Mouse (Mus musculus) layer of hippocampus, postnatal 10 days (tissue): ENCODE results near the gene Blcap. TPM values are rescaled to one million over a fixed set of nuclear protein-coding genes. Genes with fewer than 3 reads are reported as not detected.

Experiments used
- DNase-seq, 2 experiments: peaks; one replicate each; pipeline ENCODE4 v3.0.0; 2021; ENCODE audit warnings: low spot score in 2 of 2
- microRNA-seq, 2 experiments: library from miRNA; unstranded; fragments of <30 nt; microRNA quantifications; one replicate each; pipeline ENCODE4 v1.2.0; 2021
- total RNA-seq, 2 experiments: library from RNA; stranded (reverse); gene quantifications; 2 replicates each; pipeline ENCODE4 v1.2.3; 2021

The Blcap gene
- total RNA-seq, 2 experiments from 2014 or later, result 140 to 151 TPM

GRCm38 (mm10) chr2:157522556-157522955 is 48.5 kb downstream of the Blcap start:
- DNase-seq, result no peak

GRCm38 (mm10) chr2:157520496-157520895 is 50.6 kb downstream of the Blcap start:
- no peak for DNase-seq

GRCm38 (mm10) chr2:157519452-157519851 is 51.6 kb downstream of the Blcap start:
- no peak for DNase-seq

DNA sequence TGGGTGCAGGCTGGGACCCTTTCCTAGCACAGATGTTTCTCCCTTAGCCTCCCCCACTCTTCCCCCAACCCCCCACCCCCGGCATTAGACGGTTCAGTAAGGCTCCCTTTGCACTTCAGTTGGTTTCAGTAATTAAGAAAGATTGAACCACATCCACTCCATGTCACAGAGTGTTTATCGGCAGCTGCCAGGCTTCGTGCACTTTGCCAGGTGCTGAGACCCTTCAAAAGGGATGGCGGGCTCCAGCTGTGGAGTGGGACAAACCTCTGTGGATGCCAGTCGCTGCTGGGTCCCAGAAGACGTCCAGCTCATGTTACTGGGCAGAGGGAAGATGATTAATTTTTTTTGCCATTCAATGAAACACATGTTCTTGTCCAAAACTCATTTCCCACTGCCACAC is 52.6 kb downstream of the Blcap start:
- no peak for DNase-seq

GRCm38 (mm10) chr2:157517526-157517925 is 53.5 kb downstream of the Blcap start:
- no peak for DNase-seq

DNA sequence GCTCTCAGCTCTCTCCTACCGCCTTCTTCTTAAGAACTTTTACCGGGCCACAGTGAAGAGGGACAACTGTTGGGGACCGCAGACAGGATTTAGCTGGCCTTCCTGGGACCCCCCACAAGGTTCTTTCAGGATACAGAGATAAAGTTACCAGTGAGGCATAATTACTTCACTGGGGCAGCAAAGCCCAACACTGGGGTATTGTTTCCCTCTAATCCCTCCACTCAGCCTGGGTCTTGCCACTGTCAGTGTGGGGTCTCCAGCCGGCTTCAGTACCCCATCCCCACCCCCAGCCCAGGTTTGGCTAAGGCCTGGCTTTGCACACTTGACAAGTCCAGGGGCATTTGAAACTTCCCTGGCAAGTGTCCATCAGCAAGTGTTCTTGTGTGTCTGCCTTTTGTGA is 56.7 kb downstream of the Blcap start:
- no peak for DNase-seq

DNA sequence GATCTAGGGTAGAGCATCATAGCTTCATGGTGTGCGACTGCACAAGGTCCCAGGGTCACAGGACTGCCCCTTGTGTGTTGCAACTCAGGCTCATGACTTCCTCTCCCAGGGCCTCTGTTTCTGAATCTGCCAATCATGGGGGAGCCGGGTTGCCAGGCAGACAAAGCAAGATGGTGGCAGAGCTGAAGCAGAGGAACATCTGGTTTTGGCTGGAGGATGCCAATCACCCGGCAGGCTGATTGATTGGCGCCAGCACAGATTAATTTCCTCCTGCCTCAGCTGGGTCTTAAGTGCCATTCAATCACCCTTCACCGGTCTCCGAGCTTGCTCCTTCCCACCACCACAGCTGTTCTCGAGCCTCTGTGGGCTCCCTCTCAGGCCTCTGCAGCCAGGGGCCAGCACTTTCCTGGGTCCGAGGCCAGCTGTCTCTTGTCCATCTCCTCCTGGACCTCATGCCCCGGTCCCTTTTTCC is 57.3 kb downstream of the Blcap start:
- DNase-seq, result no peak

DNA sequence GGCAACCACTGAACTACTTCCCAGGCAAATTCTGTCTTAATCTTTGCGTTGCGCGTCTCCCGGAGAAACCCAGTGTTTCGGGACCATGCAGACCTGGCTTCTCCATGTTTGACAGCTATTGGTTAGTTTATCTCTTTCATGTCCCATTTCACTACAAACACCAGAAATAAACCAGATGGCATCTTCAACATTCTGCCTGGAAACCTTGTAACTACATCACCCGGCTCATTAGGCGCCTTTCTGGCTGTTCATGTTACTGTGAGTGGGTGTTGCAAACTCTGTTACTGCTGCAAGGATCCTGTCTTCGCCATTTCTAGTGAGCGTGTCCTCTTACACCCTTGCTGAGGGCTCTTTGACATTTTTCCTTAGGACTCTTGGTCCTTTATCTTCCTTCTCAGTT is 58.2 kb downstream of the Blcap start:
- no peak for DNase-seq

- no peak for DNase-seq
These were observed 61.0 kb downstream of the Blcap start for GRCm38 (mm10) chr2:157510031-157510430.

- DNase-seq, result no peak
These were observed 61.9 kb downstream of the Blcap start for GRCm38 (mm10) chr2:157509182-157509581.

DNA sequence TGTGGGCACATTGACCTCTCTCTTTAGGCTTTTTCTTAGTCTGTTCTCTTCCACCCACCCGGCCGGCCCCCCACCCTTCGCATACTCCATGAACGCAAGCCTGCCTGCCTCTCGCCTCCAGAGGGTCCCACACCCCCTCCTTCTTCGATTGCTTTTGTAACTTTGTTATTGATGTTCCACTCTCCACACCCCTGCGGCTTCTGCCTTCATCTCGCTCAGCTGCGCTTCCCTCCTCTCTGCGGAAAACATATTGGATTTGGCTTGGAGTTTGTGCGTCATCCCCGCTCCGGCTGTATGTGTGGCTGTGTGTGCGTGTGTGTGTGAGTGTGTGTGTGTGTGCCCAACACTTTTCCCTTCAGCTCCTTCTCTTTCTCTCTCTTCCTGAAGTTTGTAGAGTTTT is 64.3 kb downstream of the Blcap start:
- peak; percentile 64 to 66 for DNase-seq

Small RNA genes within 50 kb of the gene (microRNA-seq; reads per million reads assigned to microRNA genes)
- 2.4 to 4.0 reads per million in 2 experiments for gene Gm23134

Other genes starting within 250 kb of the Blcap start
- gene Ghrh, start 223.8 kb downstream of the Blcap start, total RNA-seq, result not detected
- gene Manbal, start 203.7 kb downstream of the Blcap start, total RNA-seq, result 10 to 100 TPM; 73.9 to 82.5 TPM
- 100 to 1,000 TPM in 1 of 2 experiments, 10 to 100 TPM in 1; 92.7 to 101 TPM for gene Src, start 152.8 kb downstream of the Blcap start, total RNA-seq
- gene Nnat, start 11.2 kb downstream of the Blcap start, total RNA-seq, result 1,000 to 10,000 TPM; 1,193 to 1,435 TPM
- gene Ctnnbl1, start 166.1 kb upstream of the Blcap start, total RNA-seq, result 10 to 100 TPM; 23.0 to 28.0 TPM